Mouse (Mus musculus) thymus, postnatal 14 days (tissue): ENCODE measurements around the gene Prim2.

Experiments
- DNase-seq: peaks from one replicate; pipeline ENCODE4 v3.0.0; 2021

Gene Prim2

DNA sequence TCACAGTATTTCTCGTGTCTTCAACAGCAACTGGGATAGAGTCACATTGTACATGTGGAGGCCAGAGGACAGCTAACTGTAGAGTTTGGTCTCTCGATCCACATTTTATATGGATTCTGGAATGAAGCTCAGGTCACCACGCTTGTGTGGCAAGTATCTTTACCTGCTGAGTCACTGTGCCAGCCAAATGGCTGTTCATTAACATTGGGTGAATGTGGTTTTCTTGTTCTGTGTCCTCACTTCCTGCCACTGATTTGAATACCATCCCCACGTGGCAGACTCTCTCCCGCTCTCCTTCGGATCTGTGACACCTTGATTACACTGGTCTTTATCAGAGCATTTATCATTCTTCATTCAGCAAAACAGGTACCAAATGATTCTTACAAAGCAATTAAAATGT lies 198.5 kb downstream of the Prim2 start:
- DNase-seq, result no peak

DNA sequence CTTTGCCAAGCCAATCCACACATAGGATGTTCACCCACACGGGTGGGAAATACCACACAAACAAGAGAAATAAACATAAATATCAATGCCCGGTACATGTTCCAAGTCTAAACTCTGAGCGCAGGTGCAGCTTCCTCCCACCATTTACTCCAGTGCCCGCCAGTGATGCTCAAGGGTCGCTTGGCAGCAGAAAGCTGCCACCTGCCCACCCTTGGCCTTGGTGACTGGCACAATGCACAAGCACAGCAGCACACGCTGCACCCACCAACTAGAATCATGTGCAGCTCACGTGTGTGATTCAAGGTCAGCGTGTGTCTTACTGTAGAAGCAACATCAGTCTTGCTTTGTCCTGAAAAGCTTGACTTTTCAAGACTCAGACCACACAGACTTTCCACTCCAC lies 199.4 kb downstream of the Prim2 start:
- DNase-seq, result no peak

DNA sequence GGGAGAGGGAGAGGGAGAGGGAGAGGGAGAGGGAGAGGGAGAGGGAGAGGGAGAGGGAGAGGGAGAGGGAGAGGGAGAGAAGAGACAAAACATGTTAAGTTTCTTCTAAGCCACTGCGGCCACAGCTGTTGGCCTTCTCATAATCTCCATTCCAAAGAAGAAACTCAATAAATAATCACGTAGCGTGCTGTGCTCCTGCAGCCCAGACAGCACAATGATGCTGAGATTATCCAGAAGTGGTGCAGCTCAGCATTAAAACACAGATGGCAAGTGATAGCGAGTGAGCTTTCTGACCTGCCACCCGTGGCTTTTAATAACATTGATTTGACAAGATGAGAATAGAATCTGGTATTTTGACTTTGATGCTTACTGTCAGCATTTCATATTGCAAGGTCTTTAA lies 205.4 kb downstream of the Prim2 start:
- no peak for DNase-seq

DNA sequence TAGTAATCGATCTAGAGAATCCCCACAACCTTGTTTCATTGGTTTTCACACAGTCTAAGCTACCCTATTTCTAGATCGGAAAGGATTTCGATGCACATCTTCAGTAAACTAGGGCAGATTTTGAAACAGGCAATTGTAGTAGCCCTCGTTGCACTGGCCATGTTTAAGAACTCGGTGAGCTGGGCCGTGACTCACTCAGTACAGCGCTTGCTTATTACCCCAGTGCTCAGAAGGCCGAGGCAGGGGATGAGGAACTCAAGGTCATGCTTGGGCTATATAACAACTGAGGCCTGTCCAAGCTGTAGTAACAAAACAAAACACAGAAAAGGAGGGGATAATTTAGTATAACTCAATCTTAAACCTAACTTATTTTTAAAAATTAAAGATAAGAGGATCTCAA lies 208.9 kb downstream of the Prim2 start:
- DNase-seq, result no peak

DNA sequence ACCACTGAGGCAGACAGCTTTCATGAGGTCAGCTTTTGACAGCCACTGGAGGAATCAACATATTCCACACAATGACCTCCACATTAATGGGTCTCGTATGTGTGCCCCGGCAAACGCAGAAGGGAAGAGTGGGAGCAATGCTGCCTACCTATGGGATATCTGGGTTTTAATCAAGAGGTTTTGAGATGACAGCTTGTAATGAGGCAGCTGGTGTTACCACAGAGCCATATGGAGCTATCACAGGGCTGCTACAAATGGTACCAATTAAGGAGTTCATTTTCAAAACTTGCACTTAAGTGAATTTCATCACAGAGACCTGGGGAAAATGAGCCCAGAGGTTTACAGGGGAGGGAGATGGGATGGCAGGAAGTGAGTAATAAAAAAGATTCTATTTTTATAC lies 209.3 kb downstream of the Prim2 start:
- DNase-seq, result no peak

DNA sequence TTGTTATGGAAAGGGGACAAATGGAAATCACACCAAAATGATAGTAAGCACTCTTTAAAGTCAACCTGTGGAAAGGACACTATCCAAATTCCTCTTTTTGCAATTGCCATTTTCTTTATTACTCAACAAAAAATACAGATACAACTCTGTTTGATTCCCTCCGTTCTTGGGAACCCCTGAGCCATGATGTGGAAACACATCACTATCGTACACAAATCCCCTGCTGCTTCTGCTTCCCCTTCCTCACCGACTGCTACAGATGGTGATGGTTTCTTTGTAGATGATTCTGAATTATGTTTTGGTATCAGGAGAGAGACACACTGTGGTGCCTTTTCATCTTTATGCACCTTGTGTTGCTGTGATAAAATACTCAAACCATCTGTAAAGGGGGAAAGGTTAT lies 210.6 kb downstream of the Prim2 start:
- DNase-seq, result no peak

DNA sequence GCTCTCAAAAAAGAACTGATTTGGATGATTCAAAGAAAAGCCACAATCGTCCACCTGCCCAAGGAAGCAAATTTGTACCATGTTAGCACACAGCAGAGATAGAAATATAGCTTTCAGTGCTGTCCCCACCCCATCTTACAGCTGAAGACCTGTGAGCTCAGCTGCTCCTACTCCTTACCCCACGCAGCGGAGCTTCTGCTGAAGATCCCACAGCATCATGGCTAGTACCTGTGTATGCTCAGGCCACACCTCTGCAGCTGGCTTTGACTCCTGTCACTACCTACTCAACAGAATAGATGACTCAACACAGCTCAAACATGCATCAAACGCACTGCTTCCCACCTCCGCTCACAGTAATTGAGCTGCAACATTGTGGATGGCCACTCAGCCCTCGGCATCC lies 215.3 kb downstream of the Prim2 start:
- DNase-seq, result no peak

DNA sequence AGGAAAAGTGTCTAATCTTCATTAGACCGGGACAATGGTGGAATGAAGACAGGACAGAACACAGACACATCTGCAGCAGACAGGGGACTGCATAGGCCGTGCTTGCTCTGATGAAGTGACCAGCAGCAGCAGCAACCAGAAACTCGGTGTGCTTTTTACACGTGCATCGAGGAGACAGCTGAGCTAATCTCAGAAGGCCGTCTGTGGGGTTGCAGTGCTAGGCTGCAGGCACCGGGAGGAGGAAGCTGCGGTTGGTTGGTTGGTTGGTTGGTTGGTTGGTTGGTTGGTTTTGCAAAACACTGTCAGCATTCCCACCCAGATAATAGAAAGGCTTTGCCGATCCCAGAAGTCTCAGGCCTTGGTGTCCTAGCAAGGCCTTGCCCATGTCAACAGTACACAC lies 216.3 kb downstream of the Prim2 start:
- no peak for DNase-seq

DNA sequence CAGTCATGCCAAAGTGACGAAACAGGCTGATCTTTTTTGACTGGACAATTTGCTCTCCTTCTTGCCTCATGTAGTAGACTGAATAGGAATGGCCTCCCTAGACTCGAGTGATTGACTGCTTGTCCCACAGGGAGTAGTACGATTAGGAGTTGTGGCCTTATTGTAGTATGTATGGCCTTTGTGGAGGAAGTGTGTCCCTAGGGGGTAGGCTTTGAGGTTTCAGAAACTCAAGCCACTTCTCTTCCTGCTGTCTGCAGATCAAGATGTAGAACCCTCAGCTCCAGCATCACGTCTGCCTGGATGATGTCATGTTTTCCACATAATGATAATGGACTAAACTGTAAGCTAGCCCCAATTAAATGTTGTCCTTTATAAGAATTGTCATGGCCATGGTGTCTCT lies 222.4 kb downstream of the Prim2 start:
- DNase-seq, result no peak

DNA sequence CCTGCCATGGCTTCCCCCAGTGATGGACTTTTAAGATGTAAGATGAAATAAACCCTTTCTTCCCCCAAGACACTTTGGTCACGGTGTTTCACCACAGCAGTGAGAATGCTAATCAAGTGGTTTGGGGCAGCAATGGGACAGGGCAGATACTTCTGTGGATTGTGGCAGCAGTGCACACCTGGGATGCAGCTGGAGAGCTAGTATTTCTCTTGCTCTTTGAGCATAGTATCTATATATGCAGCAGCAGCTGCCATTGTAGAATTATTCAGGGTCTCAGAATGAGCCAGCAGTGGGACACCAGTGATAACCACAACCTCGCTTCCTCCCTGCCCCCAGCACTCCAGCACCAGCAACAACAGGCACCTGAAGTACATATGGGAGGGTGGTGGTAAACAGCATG lies 233.4 kb downstream of the Prim2 start:
- DNase-seq, result no peak
